Mouse (Mus musculus): ENCODE results near the gene Clock. TPM values are rescaled to one million over a fixed set of nuclear protein-coding genes. Genes with fewer than 3 reads are reported as not detected.
A peak's percentile ranks its signal among the peaks of the same experiment; 100 is the strongest.

The Clock gene
- total RNA-seq (2021): 10 to 100 TPM; 17.9 to 22.6 TPM
- long read RNA-seq, experiment 1, full-length matches to known transcripts: 3 of 11 reads
- long read RNA-seq, experiment 1, partial matches to known transcripts: 1 of 11 reads
- long read RNA-seq, experiment 1, other reads (novel, unspliced or antisense): 7 of 11 reads
- long read RNA-seq, experiment 2, full-length matches to known transcripts: 1 of 17 reads
- long read RNA-seq, experiment 2, partial matches to known transcripts: 7 of 17 reads
- long read RNA-seq, experiment 2, other reads (novel, unspliced or antisense): 9 of 17 reads

- DNase-seq (ENCODE audit: low spot score): peak; percentile 89
These were observed at the start of gene Clock for GRCm38 (mm10) chr5:76304452-76305341. Clock (minus strand) TSS chr5:76304792.

GRCm38 (mm10) chr5:76351953-76352611, 47.5 kb upstream of the Clock start:
- DNase-seq (ENCODE audit: low spot score): no peak

GRCm38 (mm10) chr5:76351537-76351936, 46.9 kb upstream of the Clock start:
- DNase-seq (ENCODE audit: low spot score): no peak

- no peak for DNase-seq (ENCODE audit: low spot score)
These were observed 41.5 kb upstream of the Clock start for GRCm38 (mm10) chr5:76346137-76346536.

- no peak for DNase-seq (ENCODE audit: low spot score)
These were observed 36.3 kb upstream of the Clock start for GRCm38 (mm10) chr5:76340931-76341330.

- no peak for DNase-seq (ENCODE audit: low spot score)
These were observed 32.5 kb upstream of the Clock start for GRCm38 (mm10) chr5:76337100-76337499.

- no peak for DNase-seq (ENCODE audit: low spot score)
These were observed 29.2 kb upstream of the Clock start for GRCm38 (mm10) chr5:76333833-76334232.

- no peak for DNase-seq (ENCODE audit: low spot score)
These were observed 26.4 kb upstream of the Clock start, which contains the start of gene Pdcl2 for GRCm38 (mm10) chr5:76330953-76331352. Pdcl2 (minus strand) TSS chr5:76331156.

GRCm38 (mm10) chr5:76327296-76327695, 22.7 kb upstream of the Clock start:
- DNase-seq (ENCODE audit: low spot score): no peak

- no peak for DNase-seq (ENCODE audit: low spot score)
These were observed 20.5 kb upstream of the Clock start for GRCm38 (mm10) chr5:76325113-76325512.

GRCm38 (mm10) chr5:76321249-76322196, 16.9 kb upstream of the Clock start:
- no peak for DNase-seq (ENCODE audit: low spot score)

GRCm38 (mm10) chr5:76308206-76308605, 3.6 kb upstream of the Clock start:
- DNase-seq (ENCODE audit: low spot score): no peak

- no peak for DNase-seq (ENCODE audit: low spot score)
These were observed 1.7 kb upstream of the Clock start for GRCm38 (mm10) chr5:76306261-76306660.

- no peak for DNase-seq (ENCODE audit: low spot score)
These were observed 1.0 kb upstream of the Clock start for GRCm38 (mm10) chr5:76305616-76306015.

- peak; percentile 85 for DNase-seq (ENCODE audit: low spot score)
These were observed 694 bp downstream of the Clock start for GRCm38 (mm10) chr5:76303745-76304451.

- DNase-seq (ENCODE audit: low spot score): no peak
These were observed 1.2 kb downstream of the Clock start for GRCm38 (mm10) chr5:76303379-76303744.

- DNase-seq (ENCODE audit: low spot score): no peak
These were observed 2.6 kb downstream of the Clock start for GRCm38 (mm10) chr5:76302009-76302408.

- no peak for DNase-seq (ENCODE audit: low spot score)
These were observed 15.3 kb downstream of the Clock start for GRCm38 (mm10) chr5:76289234-76289691.

GRCm38 (mm10) chr5:76288256-76288655, 16.3 kb downstream of the Clock start:
- DNase-seq (ENCODE audit: low spot score): no peak

- no peak for DNase-seq (ENCODE audit: low spot score)
These were observed 17.5 kb downstream of the Clock start for GRCm38 (mm10) chr5:76287062-76287461.
